Mouse (Mus musculus): Measurements from ENCODE around the gene Gm4756. TPM values are rescaled to one million over a fixed set of nuclear protein-coding genes. Genes with fewer than 3 reads are reported as not detected.
"Not testable (repeated sequence)": the region's sequence is repeated elsewhere in the genome, so short reads cannot be mapped to it uniquely, and the experiment has no call there.

The Gm4756 gene
- polyA plus RNA-seq, 1 experiment from 2014 or later = not detected

DNA sequence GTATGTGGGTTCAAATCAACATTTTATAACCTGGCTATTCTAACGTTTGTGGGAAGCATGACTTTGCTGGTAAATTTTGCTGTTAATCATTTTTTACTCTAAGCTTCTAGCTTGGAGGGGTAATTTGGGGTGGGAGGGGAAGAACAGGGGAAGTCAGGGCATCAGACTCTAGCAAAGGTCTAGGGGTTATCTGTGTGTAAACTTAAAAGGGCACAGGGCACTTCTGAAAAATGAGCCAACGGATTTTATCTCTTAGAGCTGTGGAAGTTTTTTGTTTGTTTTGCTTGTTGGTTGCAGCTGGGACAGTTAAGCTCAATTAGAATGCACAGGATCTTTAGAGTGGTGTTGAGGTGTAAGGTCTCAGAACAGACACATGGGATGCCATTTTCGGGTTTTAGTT lies 11.4 kb downstream of the Gm4756 start:
- no peaks in the 10 kb centered on the region for H3K36me3 ChIP-seq
- H3K9ac ChIP-seq = no peak overlapping the region
- H3K4me2 ChIP-seq = no peak overlapping the region
- peak; percentile 18; the same call in 1 of the 2 replicates for ATAC-seq (ENCODE audit: low read depth)
- 50% methylated on average over 3 of the region's 3 CpGs for WGBS (ENCODE audit: insufficient replicate concordance)
- H3K27ac ChIP-seq = no peak overlapping the region
- no peaks in the 10 kb centered on the region for H3K27me3 ChIP-seq
- no peak for DNase-seq
- no peaks in the 10 kb centered on the region for H3K4me1 ChIP-seq (replicated peaks)
- no peak overlapping the region for H3K4me3 ChIP-seq (replicated peaks)
- H3K9me3 ChIP-seq (replicated peaks) = 0 out of 2 replicates have a peak, but pooled peaks cover 5% of the 10 kb centered on the region

DNA sequence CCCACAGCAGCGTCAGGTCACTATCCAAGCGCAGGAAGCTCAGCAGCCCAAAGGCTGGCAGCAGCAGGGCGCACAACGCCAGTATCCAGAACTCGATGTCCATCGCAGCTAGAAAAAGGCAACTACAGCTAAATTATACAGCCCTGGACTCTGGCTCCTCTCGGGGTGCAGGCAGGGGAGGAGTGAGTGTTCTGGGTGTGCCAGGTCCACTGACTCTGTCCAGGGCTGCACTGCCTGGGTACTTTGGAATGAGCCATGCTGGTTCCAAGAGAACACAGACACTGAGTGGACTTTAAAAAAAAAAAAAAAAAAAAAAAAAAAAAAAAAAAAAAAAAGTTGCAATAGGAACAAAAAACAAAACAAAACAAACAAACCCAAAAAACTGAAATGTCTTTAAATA lies 20.7 kb downstream of the Gm4756 start:
- H3K27ac ChIP-seq = no peak overlapping the region
- 71% methylated on average over 7 of the region's 7 CpGs for WGBS (ENCODE audit: insufficient replicate concordance)
- H3K9me3 ChIP-seq (replicated peaks) = no peaks in the 10 kb centered on the region
- H3K4me1 ChIP-seq (replicated peaks) = no peaks in the 10 kb centered on the region
- ATAC-seq (ENCODE audit: low read depth) = no peak
- H3K4me3 ChIP-seq (replicated peaks) = no peak overlapping the region
- H3K4me2 ChIP-seq = no peak overlapping the region
- H3K36me3 ChIP-seq = no peaks in the 10 kb centered on the region
- H3K27me3 ChIP-seq = no peaks in the 10 kb centered on the region
- no peak for DNase-seq
- no peak overlapping the region for H3K9ac ChIP-seq

DNA sequence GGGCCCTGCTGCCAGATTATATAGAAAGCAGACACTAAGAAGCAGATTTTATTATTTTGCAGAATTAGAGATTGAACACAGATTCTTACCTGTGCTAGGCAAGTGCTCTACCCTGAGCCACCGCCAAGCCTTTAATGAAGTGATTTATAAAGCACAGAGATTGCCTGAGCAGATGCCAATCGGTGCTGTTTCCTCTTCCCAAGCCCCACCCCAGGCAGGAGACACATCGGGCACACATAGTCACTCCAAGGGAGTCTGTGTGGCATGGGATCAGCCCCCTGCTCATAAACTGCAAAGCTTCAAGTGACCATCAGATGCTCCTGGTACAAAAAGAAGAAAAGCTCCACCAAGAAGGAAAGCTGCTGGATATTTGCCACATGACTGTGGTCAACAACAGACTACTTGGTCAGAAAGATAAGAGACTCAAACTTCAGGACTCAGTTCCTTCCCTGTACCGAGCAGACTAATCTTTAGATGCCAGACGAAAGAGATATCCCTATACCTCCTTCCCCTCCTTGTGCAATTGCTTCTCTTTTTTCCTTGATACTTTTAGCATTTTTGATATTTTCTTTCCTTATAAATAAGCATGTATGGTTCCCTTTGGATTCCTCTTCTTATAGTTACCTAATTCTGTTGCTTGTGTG lies 26.5 kb downstream of the Gm4756 start:
- Histone ChIP-seq H3K27me3 (no peaks in the 10 kb centered on the region), H3K36me3 (no peaks in the 10 kb centered on the region), H3K9ac (no peak overlapping the region), H3K9me3 (replicated peaks) (no peaks in the 10 kb centered on the region), H3K4me2 (no peak overlapping the region), H3K27ac (no peak overlapping the region), H3K4me3 (replicated peaks) (no peak overlapping the region), H3K4me1 (replicated peaks) (peaks cover 10% of the 10 kb centered on the region; the same call in 1 of the 2 replicates)
- DNase-seq (peak; percentile 1), ATAC-seq (ENCODE audit: low read depth) (peak; percentile 65; the same call in 1 of the 2 replicates)
- 17% methylated on average over 5 of the region's 5 CpGs for WGBS (ENCODE audit: insufficient replicate concordance)

DNA sequence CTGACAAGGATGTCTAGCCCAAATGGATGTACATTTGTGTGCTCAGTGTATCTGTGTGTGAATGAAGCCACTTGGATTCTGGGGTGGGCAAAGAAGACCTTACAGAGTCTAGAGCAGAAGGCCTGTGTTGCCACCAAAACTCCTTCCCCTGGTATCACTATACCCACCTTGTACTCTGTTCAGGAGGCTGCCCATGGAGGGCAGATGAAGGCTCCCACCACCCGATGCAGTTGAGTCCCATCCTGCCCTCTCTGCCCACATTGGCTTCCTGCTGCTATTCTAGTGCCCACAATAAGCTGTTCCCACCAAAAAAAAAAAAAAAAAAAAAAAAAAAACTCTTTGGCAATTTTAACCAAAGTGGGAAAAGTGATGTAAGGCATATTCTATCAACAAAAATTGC lies 28.0 kb downstream of the Gm4756 start:
- peaks cover 10% of the 10 kb centered on the region; the same call in 1 of the 2 replicates for H3K4me1 ChIP-seq (replicated peaks)
- H3K4me3 ChIP-seq (replicated peaks) = no peak overlapping the region
- no peak overlapping the region for H3K27ac ChIP-seq
- DNase-seq = no peak
- 20% methylated on average over 1 of the region's 1 CpGs for WGBS (ENCODE audit: insufficient replicate concordance)
- no peak overlapping the region for H3K9ac ChIP-seq
- H3K4me2 ChIP-seq = no peak overlapping the region
- no peaks in the 10 kb centered on the region for H3K36me3 ChIP-seq
- H3K27me3 ChIP-seq = no peaks in the 10 kb centered on the region
- H3K9me3 ChIP-seq (replicated peaks) = no peaks in the 10 kb centered on the region
- no peak for ATAC-seq (ENCODE audit: low read depth)

DNA sequence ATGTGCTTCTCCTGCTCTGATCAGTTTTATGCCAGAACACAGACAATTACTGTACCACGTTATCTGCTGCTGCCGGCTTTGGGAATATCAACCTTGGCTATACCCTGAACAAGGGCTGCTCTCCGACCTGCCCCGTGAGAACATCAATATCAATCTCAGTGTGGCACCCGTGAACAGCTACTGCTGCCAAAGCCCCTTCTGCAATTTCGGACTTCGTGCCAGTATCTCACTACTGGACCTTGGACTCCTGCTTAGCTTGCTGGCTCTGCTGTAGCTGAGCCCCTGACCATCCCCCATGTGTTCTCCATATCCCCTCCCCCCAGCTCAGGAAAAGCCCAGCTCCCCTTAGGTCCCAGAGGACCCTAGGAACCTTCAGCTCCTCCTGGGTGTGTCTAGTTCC lies 28.6 kb downstream of the Gm4756 start:
- H3K9me3 ChIP-seq (replicated peaks) = no peaks in the 10 kb centered on the region
- DNase-seq (no peak), ATAC-seq (ENCODE audit: low read depth) (no peak)
- 67% methylated on average over 7 of the region's 7 CpGs for WGBS (ENCODE audit: insufficient replicate concordance)
- no peak overlapping the region for H3K4me2 ChIP-seq
- H3K4me3 ChIP-seq (replicated peaks) = no peak overlapping the region
- H3K36me3 ChIP-seq = no peaks in the 10 kb centered on the region
- peaks cover 10% of the 10 kb centered on the region; the same call in 1 of the 2 replicates for H3K4me1 ChIP-seq (replicated peaks)
- H3K27me3 ChIP-seq = no peaks in the 10 kb centered on the region
- no peak overlapping the region for H3K27ac ChIP-seq
- H3K9ac ChIP-seq = no peak overlapping the region

DNA sequence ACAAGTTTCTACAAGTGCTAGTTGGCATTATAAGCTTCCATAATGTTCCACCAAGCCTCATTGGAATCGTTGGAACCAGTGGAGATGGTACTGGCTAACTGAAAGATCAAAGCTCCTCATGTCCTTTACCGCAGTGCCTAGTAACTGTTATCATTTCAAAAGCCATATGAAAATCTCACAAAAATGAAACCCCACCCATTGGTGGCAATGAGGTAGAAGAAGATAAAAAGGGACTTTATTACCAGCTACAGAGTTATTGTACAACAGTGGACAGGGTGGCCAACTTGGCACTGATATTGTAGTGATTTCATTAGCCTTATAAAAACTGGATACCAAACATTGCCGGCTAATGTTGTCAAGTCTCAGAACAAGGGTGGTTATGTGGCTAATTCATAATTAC lies 37.4 kb downstream of the Gm4756 start:
- DNase-seq (no peak), ATAC-seq (ENCODE audit: low read depth) (no peak)
- WGBS (ENCODE audit: insufficient replicate concordance) = 55% methylated on average over 3 of the region's 3 CpGs
- Histone ChIP-seq H3K9ac (no peak overlapping the region), H3K9me3 (replicated peaks) (no peaks in the 10 kb centered on the region), H3K36me3 (no peaks in the 10 kb centered on the region), H3K4me1 (replicated peaks) (no peaks in the 10 kb centered on the region), H3K4me3 (replicated peaks) (no peak overlapping the region), H3K27ac (no peak overlapping the region), H3K27me3 (no peaks in the 10 kb centered on the region), H3K4me2 (no peak overlapping the region)

DNA sequence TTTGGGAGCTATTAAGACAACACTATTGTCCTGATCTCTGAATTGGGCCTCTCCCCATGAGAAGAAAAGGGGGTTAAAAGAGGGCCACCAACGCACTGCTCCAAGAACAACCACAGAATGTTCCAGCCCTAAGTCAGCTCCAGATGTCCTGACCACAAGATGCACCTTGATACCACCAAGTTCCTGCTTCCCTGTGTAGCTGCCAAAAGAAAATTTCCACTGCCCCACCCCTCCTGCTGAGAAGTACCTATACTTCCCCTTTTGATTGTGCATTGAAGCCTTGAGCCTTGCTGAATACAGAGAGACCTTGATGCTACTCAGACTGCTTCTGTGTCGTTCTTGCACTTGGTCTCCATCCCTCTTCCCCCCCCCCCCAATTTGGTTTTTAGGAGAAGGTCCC lies 50.7 kb downstream of the Gm4756 start:
- not testable (repeated sequence) for H3K9me3 ChIP-seq (replicated peaks); H3K4me1 ChIP-seq (replicated peaks); H3K27me3 ChIP-seq; H3K27ac ChIP-seq; H3K4me3 ChIP-seq (replicated peaks); ATAC-seq (ENCODE audit: low read depth); H3K36me3 ChIP-seq; H3K4me2 ChIP-seq; DNase-seq; H3K9ac ChIP-seq
- 60% methylated on average over 2 of the region's 2 CpGs for WGBS (ENCODE audit: insufficient replicate concordance)

DNA sequence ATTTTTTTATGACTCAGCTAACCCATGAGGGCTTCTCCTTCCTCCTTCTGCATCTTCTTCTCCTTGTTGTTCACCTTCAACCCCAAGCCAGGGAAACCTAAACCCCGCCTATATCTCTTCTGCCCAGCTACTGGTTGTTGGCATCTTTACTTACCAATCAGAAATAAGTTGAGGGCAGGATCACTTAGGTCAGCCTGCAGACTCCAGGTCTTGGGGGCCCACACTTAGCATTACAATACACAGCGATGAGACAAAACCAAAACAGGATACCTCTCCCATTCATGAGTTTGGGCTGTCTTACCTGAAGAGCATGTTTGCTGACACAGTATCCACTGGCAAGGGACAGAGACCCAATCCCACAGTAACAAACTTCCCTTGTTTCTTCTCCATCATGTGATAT lies 55.5 kb downstream of the Gm4756 start:
- H3K27ac ChIP-seq = no peak overlapping the region
- no peak overlapping the region for H3K4me2 ChIP-seq
- no peak overlapping the region for H3K4me3 ChIP-seq (replicated peaks)
- no peak overlapping the region for H3K9ac ChIP-seq
- no peaks in the 10 kb centered on the region for H3K4me1 ChIP-seq (replicated peaks)
- no peaks in the 10 kb centered on the region for H3K9me3 ChIP-seq (replicated peaks)
- no peak for ATAC-seq (ENCODE audit: low read depth)
- no peak for DNase-seq
- H3K36me3 ChIP-seq = no peaks in the 10 kb centered on the region
- H3K27me3 ChIP-seq = no peaks in the 10 kb centered on the region
- WGBS (ENCODE audit: insufficient replicate concordance) = 43% methylated on average over 2 of the region's 2 CpGs

DNA sequence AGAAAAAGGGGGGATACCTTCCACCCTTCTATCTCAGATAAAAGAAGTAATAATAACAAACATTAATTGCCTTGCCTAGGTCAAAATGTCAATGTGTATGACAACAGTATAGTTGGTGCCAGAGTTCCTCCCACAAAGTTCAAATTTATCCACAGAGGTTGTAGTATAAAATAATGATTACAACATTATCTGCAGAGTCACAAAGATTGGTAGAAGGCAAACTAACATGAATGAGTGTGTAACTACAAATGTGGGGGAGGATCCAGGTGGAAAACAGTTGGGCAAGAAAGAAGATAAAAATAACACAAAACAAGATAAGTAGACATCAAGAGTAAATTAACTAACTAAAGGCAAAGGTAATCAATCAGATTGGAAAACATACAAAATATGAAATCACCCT lies 56.5 kb downstream of the Gm4756 start:
- Histone ChIP-seq H3K4me2 (no peak overlapping the region), H3K4me1 (replicated peaks) (no peaks in the 10 kb centered on the region), H3K9ac (no peak overlapping the region), H3K36me3 (no peaks in the 10 kb centered on the region), H3K27ac (no peak overlapping the region), H3K27me3 (no peaks in the 10 kb centered on the region), H3K9me3 (replicated peaks) (no peaks in the 10 kb centered on the region), H3K4me3 (replicated peaks) (no peak overlapping the region)
- DNase-seq = no peak
- no peak for ATAC-seq (ENCODE audit: low read depth)

DNA sequence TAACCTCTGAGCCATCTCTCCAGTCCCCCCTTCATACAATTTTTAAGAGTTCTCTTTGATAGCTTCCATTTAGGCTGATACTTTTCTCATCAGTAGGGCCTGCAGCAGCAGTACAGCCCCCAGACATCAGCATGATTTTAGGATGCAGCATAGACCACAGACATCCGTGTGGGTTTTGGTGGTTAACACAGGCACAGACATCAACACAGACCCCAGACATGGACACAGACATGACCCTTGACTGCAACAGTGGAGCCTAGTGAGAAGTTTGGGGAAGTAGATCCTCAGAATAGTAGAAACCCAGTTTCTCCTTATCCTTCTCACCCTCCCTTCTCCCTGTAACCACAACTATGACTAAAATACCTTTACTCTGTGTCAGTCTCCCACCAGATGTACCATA lies 64.1 kb downstream of the Gm4756 start:
- Histone ChIP-seq H3K4me1 (replicated peaks) (peaks cover 3% of the 10 kb centered on the region; the same call in 1 of the 2 replicates), H3K4me2 (no peak overlapping the region), H3K27me3 (no peaks in the 10 kb centered on the region), H3K9me3 (replicated peaks) (no peaks in the 10 kb centered on the region), H3K27ac (no peak overlapping the region), H3K9ac (no peak overlapping the region), H3K4me3 (replicated peaks) (no peak overlapping the region), H3K36me3 (no peaks in the 10 kb centered on the region)
- no peak for ATAC-seq (ENCODE audit: low read depth)
- WGBS (ENCODE audit: insufficient replicate concordance) = 29% methylated on average over 1 of the region's 1 CpGs
- no peak for DNase-seq

DNA sequence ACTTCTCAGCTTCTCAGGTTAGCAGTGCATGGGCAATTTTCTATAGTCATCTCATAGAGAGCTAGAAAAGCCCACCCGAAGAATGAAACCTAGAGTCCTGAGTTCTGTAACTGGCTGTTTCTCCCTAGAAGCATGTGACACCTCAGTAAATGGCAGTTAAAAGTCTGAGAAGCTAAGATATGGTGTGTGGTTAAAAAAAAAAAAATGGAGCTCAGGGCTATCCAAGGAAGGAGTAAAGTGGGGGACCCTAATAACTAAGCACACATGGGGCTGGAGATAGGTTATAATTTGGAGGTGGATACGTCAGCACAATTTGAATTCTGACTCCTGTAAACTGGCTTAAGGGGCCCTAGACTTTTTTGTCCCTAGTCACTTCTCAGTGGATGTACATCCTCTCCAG lies 66.4 kb downstream of the Gm4756 start:
- peaks cover 3% of the 10 kb centered on the region; the same call in 1 of the 2 replicates for H3K4me1 ChIP-seq (replicated peaks)
- no peaks in the 10 kb centered on the region for H3K36me3 ChIP-seq
- no peak overlapping the region for H3K4me2 ChIP-seq
- H3K27ac ChIP-seq = no peak overlapping the region
- H3K9me3 ChIP-seq (replicated peaks) = no peaks in the 10 kb centered on the region
- H3K27me3 ChIP-seq = no peaks in the 10 kb centered on the region
- ATAC-seq (ENCODE audit: low read depth) (no peak), DNase-seq (no peak)
- H3K9ac ChIP-seq = no peak overlapping the region
- H3K4me3 ChIP-seq (replicated peaks) = no peak overlapping the region
- WGBS (ENCODE audit: insufficient replicate concordance) = 50% methylated on average over 2 of the region's 2 CpGs

DNA sequence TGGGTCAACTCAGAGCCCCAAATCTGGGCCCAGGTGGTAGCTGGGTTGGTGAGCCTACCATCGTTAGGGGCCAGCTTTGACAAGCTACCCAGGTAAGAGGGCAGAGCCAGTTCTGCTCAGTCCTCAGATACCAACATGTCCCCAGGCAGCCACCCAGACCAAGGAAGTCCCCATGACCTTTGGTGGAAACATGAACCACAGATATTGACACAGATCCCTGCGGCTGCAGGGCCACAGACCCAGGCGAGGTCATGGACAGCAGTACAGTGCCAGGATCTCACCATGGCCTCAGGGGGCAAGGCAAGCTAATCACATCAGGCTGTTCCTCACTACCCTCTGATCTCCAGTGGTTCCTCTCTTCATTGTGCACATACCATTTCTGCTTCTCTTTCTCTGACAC lies 67.4 kb downstream of the Gm4756 start:
- Histone ChIP-seq H3K27me3 (no peaks in the 10 kb centered on the region), H3K9me3 (replicated peaks) (no peaks in the 10 kb centered on the region), H3K4me3 (replicated peaks) (no peak overlapping the region), H3K4me2 (no peak overlapping the region), H3K36me3 (no peaks in the 10 kb centered on the region), H3K9ac (no peak overlapping the region), H3K27ac (no peak overlapping the region), H3K4me1 (replicated peaks) (peaks cover 3% of the 10 kb centered on the region; the same call in 1 of the 2 replicates)
- no peak for DNase-seq
- peak; percentile 26; the same call in 1 of the 2 replicates for ATAC-seq (ENCODE audit: low read depth)
- 63% methylated on average over 3 of the region's 3 CpGs for WGBS (ENCODE audit: insufficient replicate concordance)

Data from liver, embryonic 13.5 days (tissue).